Mouse (Mus musculus) forelimb bud, embryonic 11.5 days (tissue): ENCODE data around the gene Lrrc8d.
"Not testable (repeated sequence)": the region's sequence is repeated elsewhere in the genome, so short reads cannot be mapped to it uniquely, and the experiment has no call there.

Source experiments
- DNase-seq: peaks from one replicate; pipeline ENCODE4 v3.0.0-alpha.2; 2012; ENCODE audit warnings: low read depth, low spot score

The Lrrc8d gene

GRCm38 (mm10) chr5:105858754-105859694, 159.3 kb downstream of the Lrrc8d start:
- no peak for DNase-seq

- DNase-seq, result no peak
Observed at GRCm38 (mm10) chr5:105859716-105860460, 160.1 kb downstream of the Lrrc8d start.

GRCm38 (mm10) chr5:105860461-105860835, 160.7 kb downstream of the Lrrc8d start:
- no peak for DNase-seq

- no peak for DNase-seq
Observed at GRCm38 (mm10) chr5:105861616-105862015, 161.8 kb downstream of the Lrrc8d start.

- DNase-seq, result not testable (repeated sequence)
Observed at GRCm38 (mm10) chr5:105865110-105865628, 165.4 kb downstream of the Lrrc8d start.

GRCm38 (mm10) chr5:105867427-105867826, 167.7 kb downstream of the Lrrc8d start:
- DNase-seq, result no peak

GRCm38 (mm10) chr5:105867841-105868447, 168.2 kb downstream of the Lrrc8d start:
- DNase-seq, result peak; percentile 52

GRCm38 (mm10) chr5:105868593-105868992, 168.8 kb downstream of the Lrrc8d start:
- DNase-seq, result peak; percentile 86

- DNase-seq, result no peak
Observed at GRCm38 (mm10) chr5:105869739-105870138, 170.0 kb downstream of the Lrrc8d start.

- DNase-seq, result no peak
Observed at GRCm38 (mm10) chr5:105871140-105871539, 171.4 kb downstream of the Lrrc8d start.

- DNase-seq, result no peak
Observed at GRCm38 (mm10) chr5:105872176-105872575, 172.4 kb downstream of the Lrrc8d start.

GRCm38 (mm10) chr5:105872916-105873315, 173.1 kb downstream of the Lrrc8d start:
- DNase-seq, result no peak

- DNase-seq, result no peak
Observed at GRCm38 (mm10) chr5:105873774-105874173, 174.0 kb downstream of the Lrrc8d start.

- no peak for DNase-seq
Observed at GRCm38 (mm10) chr5:105874476-105874875, 174.7 kb downstream of the Lrrc8d start.

GRCm38 (mm10) chr5:105876068-105876924, 176.5 kb downstream of the Lrrc8d start, which contains the start of gene Zfp326:
Gene Zfp326 (plus strand): TSS chr5:105876565.
- DNase-seq, result peak; percentile 90

GRCm38 (mm10) chr5:105876925-105877774, 177.4 kb downstream of the Lrrc8d start:
- DNase-seq, result peak; percentile 25
